Mouse (Mus musculus) CH12.LX (cell line): ENCODE measurements around the gene Spsb2. TPM values are rescaled to one million over a fixed set of nuclear protein-coding genes. Genes with fewer than 3 reads are reported as not detected.
A peak's percentile ranks its signal among the peaks of the same experiment; 100 is the strongest.

ENCODE experiments used
- DNase-seq: peaks from one replicate; pipeline ENCODE4 v3.0.0-alpha.2; 2013; ENCODE audit errors: extremely low read depth
- H3K27ac ChIP-seq: 2 replicates; pipeline ENCODE4 v1.5.1; 2012; ENCODE audit warnings: low read depth, mild to moderate bottlenecking, control low read depth, moderate library complexity; ENCODE audit not compliant: insufficient read depth
- H3K27me3 ChIP-seq: replicated peaks from 2 replicates; pipeline ENCODE3; 2012; ENCODE audit warnings: inconsistent platforms
- H3K36me3 ChIP-seq, 2 experiments: replicated peaks in 1 of 2; 2 replicates each; pipeline versions ENCODE3 to v1.6.1; 2012; ENCODE audit warnings: inconsistent platforms in 1 of 2, low read length in 1 of 2, mild to moderate bottlenecking in 1 of 2, mixed read lengths in 1 of 2, moderate library complexity in 1 of 2; ENCODE audit not compliant: control insufficient read depth in 1 of 2, insufficient read depth in 1 of 2
- H3K4me1 ChIP-seq, 2 experiments: 2 replicates each; pipeline ENCODE4 v1.6.1; 2012; ENCODE audit warnings: inconsistent platforms in 1 of 2, moderate library complexity in 1 of 2; ENCODE audit not compliant: insufficient read depth in 2 of 2, control insufficient read depth in 1 of 2
- H3K4me2 ChIP-seq: 2 replicates; pipeline ENCODE4 v1.6.1; 2012; ENCODE audit warnings: low read depth, mild to moderate bottlenecking, control low read depth; ENCODE audit not compliant: poor library complexity, insufficient read depth, severe bottlenecking
- H3K4me3 ChIP-seq, 3 experiments: fragments of 150-350 bp in 1 of 3; sonication (generic) in 1 of 3; replicated peaks in 1 of 3; 2 replicates each; pipeline versions ENCODE3 to v1.5.1; 2011 to 2012; ENCODE audit warnings: low read depth in 2 of 3, low read length in 2 of 3, mild to moderate bottlenecking in 2 of 3, moderate library complexity in 2 of 3, control low read depth in 1 of 3, improper control_type of control experiment in 1 of 3, inconsistent platforms in 1 of 3, mixed read lengths in 1 of 3; ENCODE audit not compliant: poor library complexity in 1 of 3
- H3K79me2 ChIP-seq: replicated peaks from 2 replicates; pipeline ENCODE4 v1.6.1; 2012; ENCODE audit warnings: mild to moderate bottlenecking, moderate library complexity; ENCODE audit not compliant: control insufficient read depth, poor library complexity, insufficient read depth, severe bottlenecking; ENCODE audit errors: extremely low read depth
- H3K9ac ChIP-seq: 2 replicates; pipeline ENCODE4 v1.6.1; 2012; ENCODE audit warnings: low read depth, mild to moderate bottlenecking, control low read depth, moderate library complexity; ENCODE audit not compliant: insufficient read depth
- H3K9me3 ChIP-seq: replicated peaks from 2 replicates; pipeline ENCODE3; 2012; ENCODE audit warnings: low read length, inconsistent platforms, mixed read lengths
- CHD2 ChIP-seq: IDR thresholded peaks from 2 replicates; pipeline ENCODE4 v1.6.1; 2011; ENCODE audit warnings: low read length, improper control_type of control experiment
- CTCF ChIP-seq, 2 experiments: IDR thresholded peaks in 1 of 2; conservative IDR thresholded peaks in 1 of 2; 2 replicates each; pipeline ENCODE4 v1.5.1; 2011 to 2012; ENCODE audit warnings: low read depth in 2 of 2, low read length in 2 of 2, improper control_type of control experiment in 1 of 2, inconsistent platforms in 1 of 2, mild to moderate bottlenecking in 1 of 2, moderate library complexity in 1 of 2
- E2F4 ChIP-seq: IDR thresholded peaks from 2 replicates; pipeline ENCODE4 v1.6.1; 2011; ENCODE audit warnings: low read depth, low read length, improper control_type of control experiment; ENCODE audit not compliant: insufficient replicate concordance
- ELF1 ChIP-seq: IDR thresholded peaks from 2 replicates; pipeline ENCODE4 v1.6.1; 2014; ENCODE audit warnings: low read depth, mild to moderate bottlenecking, inconsistent platforms, low read length, improper control_type of control experiment
- GABPA ChIP-seq: IDR thresholded peaks from 2 replicates; pipeline ENCODE4 v1.6.1; 2012; ENCODE audit warnings: low read depth, low read length, improper control_type of control experiment, inconsistent platforms; ENCODE audit not compliant: insufficient replicate concordance
- HCFC1 ChIP-seq: IDR thresholded peaks from 2 replicates; pipeline ENCODE4 v1.6.1; 2012; ENCODE audit warnings: low read depth, mild to moderate bottlenecking, inconsistent platforms, low read length, improper control_type of control experiment
- IRF4 ChIP-seq: IDR thresholded peaks from 2 replicates; pipeline ENCODE4 v1.6.1; 2014; ENCODE audit warnings: low read depth, mild to moderate bottlenecking, inconsistent platforms, low read length, improper control_type of control experiment
- JUN ChIP-seq: IDR thresholded peaks from 2 replicates; pipeline ENCODE4 v1.6.1; 2011; ENCODE audit warnings: low read depth, mild to moderate bottlenecking, low read length, improper control_type of control experiment, moderate library complexity; ENCODE audit not compliant: insufficient read depth
- MAX ChIP-seq: IDR thresholded peaks from 2 replicates; pipeline ENCODE4 v1.6.1; 2011; ENCODE audit warnings: low read length, improper control_type of control experiment
- MAZ ChIP-seq: IDR thresholded peaks from 2 replicates; pipeline ENCODE4 v1.6.1; 2012; ENCODE audit warnings: low read depth, mild to moderate bottlenecking, inconsistent platforms, low read length, improper control_type of control experiment, moderate library complexity
- MXI1 ChIP-seq: IDR thresholded peaks from 2 replicates; pipeline ENCODE4 v1.6.1; 2011; ENCODE audit warnings: mild to moderate bottlenecking, low read depth, low read length, improper control_type of control experiment
- MYC ChIP-seq: IDR thresholded peaks from 2 replicates; pipeline ENCODE4 v1.6.1; 2011; ENCODE audit warnings: low read depth, mild to moderate bottlenecking, improper control_type of control experiment, low read length
- NELFE ChIP-seq: IDR thresholded peaks from 2 replicates; pipeline ENCODE4 v1.6.1; 2011; ENCODE audit warnings: low read depth, low read length, improper control_type of control experiment
- NRF1 ChIP-seq: IDR thresholded peaks from 2 replicates; pipeline ENCODE4 v1.6.1; 2014; ENCODE audit warnings: low read depth, mild to moderate bottlenecking, inconsistent platforms, low read length, improper control_type of control experiment, moderate library complexity
- POLR2AphosphoS2 ChIP-seq: IDR thresholded peaks from 2 replicates; pipeline ENCODE4 v1.6.1; 2011; ENCODE audit warnings: low read depth, low read length, improper control_type of control experiment
- RCOR1 ChIP-seq: conservative IDR thresholded peaks from 2 replicates; pipeline ENCODE4 v1.6.1; 2012; ENCODE audit warnings: low read depth, mild to moderate bottlenecking, inconsistent platforms, low read length, improper control_type of control experiment
- SIN3A ChIP-seq: IDR thresholded peaks from 2 replicates; pipeline ENCODE4 v1.6.1; 2012; ENCODE audit warnings: low read length, improper control_type of control experiment, inconsistent platforms
- SMC3 ChIP-seq: IDR thresholded peaks from 2 replicates; pipeline ENCODE4 v1.6.1; 2011; ENCODE audit warnings: low read depth, low read length, improper control_type of control experiment
- TBP ChIP-seq: conservative IDR thresholded peaks from 2 replicates; pipeline ENCODE4 v1.6.1; 2011; ENCODE audit warnings: low read depth, low read length, improper control_type of control experiment
- TCF12 ChIP-seq: IDR thresholded peaks from 2 replicates; pipeline ENCODE4 v1.6.1; 2014; ENCODE audit warnings: low read depth, mild to moderate bottlenecking, inconsistent platforms, low read length, improper control_type of control experiment
- USF1 ChIP-seq: IDR thresholded peaks from 2 replicates; pipeline ENCODE4 v1.6.1; 2014; ENCODE audit warnings: low read depth, mild to moderate bottlenecking, inconsistent platforms, low read length, improper control_type of control experiment
- ZMIZ1 ChIP-seq: IDR thresholded peaks from 2 replicates; pipeline ENCODE4 v1.6.1; 2012; ENCODE audit warnings: low read depth, mild to moderate bottlenecking, inconsistent platforms, low read length, improper control_type of control experiment
- dilution Hi-C: fragments of 300-500 bp; cut with MboI; formaldehyde crosslinking; loops from 2 replicates; pipeline ENCODE4 v1.14.3; 2020; ENCODE audit warnings: low sequenced_read_pairs; ENCODE audit not compliant: extremely low pct_unique_long_range_greater_than_20kb, extremely low pct_ligation_motif_present
- in situ Hi-C: fragments of 300-500 bp; cut with MboI; formaldehyde crosslinking; loops from 3 replicates; pipeline ENCODE4 v1.14.3; 2019; ENCODE audit warnings: low sequenced_read_pairs, low pct_ligation_motif_present, low pct_unique_long_range_greater_than_20kb, mixed read lengths
- polyA plus RNA-seq: library from polyadenylated mRNA; unstranded; fragments of >175 nt; gene quantifications from 2 replicates; pipeline ENCODE4 v1.2.1, GENCODE M21; 2012; ENCODE audit warnings: low read depth; ENCODE audit not compliant: insufficient read length
- total RNA-seq, 2 experiments: library from RNA; depleted of rRNA; stranded (reverse); fragments of 300-350 nt in 1 of 2; fragments of >200 nt in 1 of 2; gene quantifications; 2 replicates each; pipeline ENCODE4 v1.2.3; 2012 to 2014

The Spsb2 gene
- total and polyA plus RNA-seq, 3 experiments, result 2.4 to 3.3 TPM; not detected in 1

- H3K27me3 ChIP-seq, result no peaks in the 10 kb centered on the region
- TF ChIP-seq USF1 (no peak), SIN3A (no peak), ZMIZ1 (no peak), GABPA (no peak), TBP (no peak), JUN (no peak), MAX (no peak), SMC3 (no peak), E2F4 (no peak), CHD2 (no peak), POLR2AphosphoS2 (no peak), TCF12 (no peak), NELFE (no peak), NRF1 (no peak), MYC (no peak), RCOR1 (no peak), CTCF (conservative IDR thresholded peaks at IDR 0.05 in 1 of 2, IDR thresholded peaks at IDR 0.05 in 1 of 2; ENCODE audit: low read depth in 2 of 2, low read length in 2 of 2) (no peak), MAZ (no peak)
- TF ChIP-seq, all 38 proteins: peak for 0
- in situ Hi-C loops (no loop called here), dilution Hi-C loops (no loop called here)
- Histone ChIP-seq H3K4me3 (peak overlapping the region in 2 of 3 experiments; percentile 11 to 82), H3K9me3 (no peaks in the 10 kb centered on the region), H3K4me2 (peak overlapping the region; percentile 83), H3K79me2 (peaks cover 23% of the 10 kb centered on the region), H3K4me1 (peaks cover 5 to 32% of the 10 kb centered on the region in 2 experiments), H3K9ac (no peak overlapping the region), H3K36me3 (peaks cover 67 to 81% of the 10 kb centered on the region in 2 experiments), H3K27ac (no peak overlapping the region)
- no peak for DNase-seq
Observed at GRCm38 (mm10) chr6:124814448-124814847, 6.0 kb downstream of the Spsb2 start.

- peaks cover 5 to 27% of the 10 kb centered on the region in 2 experiments for H3K4me1 ChIP-seq
- H3K79me2 ChIP-seq, result peaks cover 23% of the 10 kb centered on the region
- H3K27ac ChIP-seq, result no peak overlapping the region
- TF ChIP-seq CHD2, result no peak
- no peak for TF ChIP-seq GABPA
- no peak for TF ChIP-seq ELF1
- TF ChIP-seq MAZ, result no peak
- TF ChIP-seq TCF12, result no peak
- no peak for TF ChIP-seq HCFC1
- TF ChIP-seq IRF4, result no peak
- TF ChIP-seq POLR2AphosphoS2, result no peak
- TF ChIP-seq MXI1, result no peak
- no peak overlapping the region for H3K9ac ChIP-seq
- no peak for DNase-seq
- no peak overlapping the region for H3K4me2 ChIP-seq
- H3K27me3 ChIP-seq, result no peaks in the 10 kb centered on the region
- H3K4me3 ChIP-seq, result no peak overlapping the region
- dilution Hi-C loops, result no loop called here
- peaks cover 69 to 81% of the 10 kb centered on the region in 2 experiments for H3K36me3 ChIP-seq
- no peaks in the 10 kb centered on the region for H3K9me3 ChIP-seq
- in situ Hi-C loops, result no loop called here
Observed at GRCm38 (mm10) chr6:124814858-124815774, 6.7 kb downstream of the Spsb2 start.
